Mouse (Mus musculus) embryonic fibroblast, embryonic 13.5 days (primary cell): ENCODE results near the gene Egln1.

Experiments used
- CTCF ChIP-seq: IDR thresholded peaks from 2 replicates; pipeline ENCODE4 v1.5.1; 2011; ENCODE audit warnings: mild to moderate bottlenecking, control low read depth, low read length, moderate library complexity, borderline replicate concordance; ENCODE audit not compliant: insufficient read depth
- POLR2A ChIP-seq: IDR thresholded peaks from 2 replicates; pipeline ENCODE4 v1.6.1; 2011; ENCODE audit warnings: low read depth, mild to moderate bottlenecking, control low read depth, low read length, moderate library complexity

DNA sequence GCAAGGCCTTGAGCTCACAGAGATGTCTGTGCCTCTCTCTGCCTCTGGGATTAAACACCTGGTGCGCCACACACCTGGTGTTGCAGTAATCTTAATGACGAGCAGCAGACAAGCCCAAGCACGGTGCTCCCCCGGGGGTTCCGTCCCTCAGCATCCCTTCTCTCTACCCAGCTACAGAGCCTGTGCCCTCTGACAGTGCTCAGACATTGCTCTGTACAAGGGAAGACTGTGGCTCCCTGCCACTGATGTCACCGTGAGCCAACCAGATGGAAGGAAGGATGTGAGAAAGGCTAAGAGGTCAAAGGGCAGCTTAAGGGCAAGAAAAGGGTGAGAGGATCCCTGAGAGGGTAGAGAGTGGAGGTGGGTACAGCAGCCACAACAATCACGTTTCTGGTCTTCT is 4.7 kb downstream of the Egln1 start:
- TF ChIP-seq CTCF (no peak), POLR2A (no peak)
